Comparison of ENCODE assay signal across 9 mouse cellular contexts in the genomic region with DNA sequence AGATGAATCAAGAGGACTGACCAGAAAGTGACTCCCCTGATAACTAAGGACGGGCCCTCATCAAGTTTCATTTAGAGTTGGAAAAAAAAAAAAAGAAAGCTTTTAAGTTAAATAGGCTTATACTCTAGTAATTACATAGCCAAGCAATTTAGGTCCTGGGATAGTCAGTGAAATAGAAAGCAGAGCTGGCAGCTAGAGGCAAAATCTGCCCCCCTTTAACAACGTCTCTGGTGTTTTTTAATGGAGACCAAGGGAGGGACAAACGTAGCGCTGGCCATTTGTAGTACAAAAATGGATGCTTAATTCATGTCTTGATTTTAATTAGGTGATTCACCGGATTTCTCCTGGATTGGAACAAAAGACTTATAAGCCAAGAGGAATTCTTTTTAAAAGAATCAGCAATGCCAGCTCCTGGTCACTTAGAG. TPM values are rescaled to one million over a fixed set of nuclear protein-coding genes. Genes with fewer than 3 reads are reported as not detected.
DNase-seq lines count a peak whose midpoint lies in the region; ATAC-seq lines count a peak whose summit lies in the region.
"Had no signal": no experiment of that assay in that cellular context is flagged by ENCODE, and none has a peak within 500 bp of the region (broad histone marks: within the 10 kb centered on the region; RNA-seq: fewer than 3 reads in every experiment).

No protein-coding gene starts in this region.

- H3K9ac ChIP-seq in embryonic facial prominence, embryonic 15.5 days = peak overlapping the region; percentile 90
- peak overlapping the region; percentile 94 for H3K9ac ChIP-seq in limb, embryonic 11.5 days (ENCODE audit: low read length)

- peak overlapping the region; percentile 74 for H3K4me2 ChIP-seq in embryonic facial prominence, embryonic 15.5 days (replicated peaks)
- peak overlapping the region; percentile 75 for H3K4me2 ChIP-seq in limb, embryonic 11.5 days (ENCODE audit: low read depth, severe bottlenecking)

- ATAC-seq in embryonic facial prominence, embryonic 15.5 days (ENCODE audit: insufficient number of reproducible peaks, low FRiP score, low TSS enrichment, low read depth) = no peak
- no peak for ATAC-seq in limb, embryonic 11.5 days (ENCODE audit: insufficient number of reproducible peaks, low FRiP score, low TSS enrichment, low read depth)

- H3K27me3 ChIP-seq in embryonic facial prominence, embryonic 15.5 days = no peaks in the 10 kb centered on the region
- H3K27me3 ChIP-seq in limb, embryonic 11.5 days (ENCODE audit: control insufficient read depth, insufficient read depth, low read length) = no peaks in the 10 kb centered on the region
- H3K27me3 ChIP-seq in splenic B cell, adult 2 months (ENCODE audit: control insufficient read depth, insufficient read depth, low read length, poor library complexity, severe bottlenecking) = no peaks in the 10 kb centered on the region
- H3K27me3 ChIP-seq: Patski had no signal

- H3K9me3 ChIP-seq in embryonic facial prominence, embryonic 15.5 days (replicated peaks) = no peaks in the 10 kb centered on the region
- no peaks in the 10 kb centered on the region for H3K9me3 ChIP-seq in limb, embryonic 11.5 days (ENCODE audit: control insufficient read depth, low read length)

- H3K4me1 ChIP-seq in embryonic facial prominence, embryonic 15.5 days = peaks cover 25% of the 10 kb centered on the region
- H3K4me1 ChIP-seq in limb, embryonic 11.5 days (ENCODE audit: control insufficient read depth, insufficient read depth, low read length) = peaks cover 18% of the 10 kb centered on the region

- H3K36me3 ChIP-seq in embryonic facial prominence, embryonic 15.5 days = no peaks in the 10 kb centered on the region
- no peaks in the 10 kb centered on the region; the same call in 1 of the 2 replicates for H3K36me3 ChIP-seq in limb, embryonic 11.5 days (ENCODE audit: control insufficient read depth, insufficient read depth, low read length)
- no peaks in the 10 kb centered on the region for H3K36me3 ChIP-seq in splenic B cell, adult 2 months (ENCODE audit: control insufficient read depth, insufficient read depth, low read length, poor library complexity, severe bottlenecking)

- WGBS in embryonic facial prominence, embryonic 15.5 days = 2% methylated on average over 5 of the region's 5 CpGs
- 0% methylated on average over 5 of the region's 5 CpGs for WGBS in limb, embryonic 11.5 days

- DNase-seq in adrenal gland, postnatal 10 days = peak; percentile 12
- DNase-seq in adrenal gland, postnatal 36 days = no peak
- DNase-seq in A20 (ENCODE audit: low read depth, low spot score) = peak; percentile 64
- DNase-seq in limb, embryonic 11.5 days (ENCODE audit: low spot score) = peak; percentile 44
- peak; percentile 24 for DNase-seq in splenic B cell, adult 2 months (ENCODE audit: low read depth, low spot score)
- DNase-seq in ovary, postnatal 14 days (ENCODE audit: low spot score) = no peak
- no peak for DNase-seq in gastrocnemius, postnatal 4 days (ENCODE audit: low spot score in 2 of 2)

- peak overlapping the region; percentile 86 for H3K4me3 ChIP-seq in embryonic facial prominence, embryonic 15.5 days (replicated peaks)
- H3K4me3 ChIP-seq in limb, embryonic 11.5 days (ENCODE audit: low read depth, low read length) = peak overlapping the region; percentile 92

- H3K27ac ChIP-seq in embryonic facial prominence, embryonic 15.5 days (replicated peaks) = peak overlapping the region; percentile 99
- H3K27ac ChIP-seq in limb, embryonic 11.5 days (replicated peaks; ENCODE audit: low read depth, low read length) = peak overlapping the region; percentile 99

RNA-seq across cellular contexts. Expression of a gene that starts 1.0 kb away (rescaled TPM):
- 10 to 100 TPM; 63.1 to 65.6 TPM for total RNA-seq in adrenal gland, postnatal 10 days (2021)
- 10 to 100 TPM; 53.7 to 95.9 TPM for total RNA-seq in adrenal gland, postnatal 36 days (2021)
- polyA plus RNA-seq in embryonic facial prominence, embryonic 15.5 days (2015; fragmentation: Nextera tagmentation; extraction: Ambion mirVana) = 102 and 105 TPM in 2 replicates
- polyA plus RNA-seq in limb, embryonic 11.5 days (2014; fragmentation: Nextera tagmentation; extraction: Ambion mirVana) = 95.7 and 100 TPM in 2 replicates
- 10 to 100 TPM; 29.2 to 31.3 TPM for total RNA-seq in gastrocnemius, postnatal 4 days (2021)

Comparison
In these comparisons a context has a peak if more than half of its experiments do, and no peak if none do; other contexts are left out.
1. DNase-seq: peak in adrenal gland, postnatal 10 days (single experiment), A20 (single experiment), limb, embryonic 11.5 days (single experiment) and splenic B cell, adult 2 months (single experiment); none in adrenal gland, postnatal 36 days (0 of 2), ovary, postnatal 14 days (single experiment) and gastrocnemius, postnatal 4 days (0 of 2).